Mouse (Mus musculus) regulatory T cell (primary cell): Measurements from ENCODE around the gene Hmgn3.

Experiments used
- in situ Hi-C: fragments of 300-600 bp; cut with MboI, MseI; formaldehyde crosslinking; loops from one replicate; pipeline ENCODE4 v1.15.1; 2025; ENCODE audit warnings: high pct_unique_total_duplicates

Hmgn3 gene

DNA sequence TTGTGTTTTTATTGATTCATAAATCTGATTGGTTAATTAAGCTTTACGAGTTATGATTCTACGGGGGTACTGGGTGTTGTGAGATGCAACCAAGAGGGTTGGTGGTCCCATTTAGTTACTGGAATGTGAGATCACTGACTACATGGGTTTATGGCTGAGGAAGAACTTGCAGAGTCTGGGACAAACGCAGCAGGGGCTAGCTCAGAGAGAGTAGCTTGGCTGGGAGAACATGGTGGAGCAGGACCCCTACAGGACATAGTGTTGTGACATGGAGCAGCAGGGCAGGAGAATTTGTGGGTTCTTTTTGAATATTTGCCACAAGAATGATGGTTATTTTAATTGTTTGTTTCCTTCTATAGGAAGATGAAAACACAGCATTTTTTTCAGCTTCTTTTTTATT lies 45.7 kb downstream of the Hmgn3 start:
- in situ Hi-C loops: loop anchor here (5.0 kb wide), 1 partner anchor 98 kb away; no protein-coding TSS in a partner anchor

DNA sequence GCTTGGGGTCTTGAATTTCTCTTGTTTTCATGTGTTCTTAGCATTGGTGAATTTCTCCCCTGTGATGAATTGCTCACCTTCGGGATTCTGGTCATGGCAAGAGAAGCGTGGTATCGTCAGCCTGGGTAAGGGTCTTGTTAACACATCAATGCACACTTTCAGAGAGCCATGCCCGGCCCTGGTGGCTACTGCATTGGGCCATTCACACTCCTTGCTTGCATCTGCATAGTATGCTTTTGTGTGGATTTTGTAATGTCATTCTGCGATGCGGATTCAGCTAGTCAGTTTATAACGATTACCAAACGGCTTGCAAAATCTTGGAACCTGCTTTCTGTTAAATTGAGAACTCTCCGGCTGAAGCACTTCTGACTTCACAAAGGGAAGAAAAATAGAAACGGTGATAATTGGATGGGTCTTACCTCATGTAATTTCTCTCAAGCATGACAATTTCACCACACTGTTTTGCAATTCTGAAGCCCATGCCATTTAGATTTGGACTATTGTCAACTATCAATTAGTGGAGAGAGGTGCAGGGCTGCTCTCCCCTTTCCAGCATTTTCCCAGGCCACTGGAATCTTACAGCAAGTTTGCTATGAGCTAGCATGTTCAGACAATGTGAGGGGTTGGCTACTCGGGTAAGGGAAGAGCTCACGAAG lies 47.7 kb downstream of the Hmgn3 start:
- in situ Hi-C loops: no loop called here

DNA sequence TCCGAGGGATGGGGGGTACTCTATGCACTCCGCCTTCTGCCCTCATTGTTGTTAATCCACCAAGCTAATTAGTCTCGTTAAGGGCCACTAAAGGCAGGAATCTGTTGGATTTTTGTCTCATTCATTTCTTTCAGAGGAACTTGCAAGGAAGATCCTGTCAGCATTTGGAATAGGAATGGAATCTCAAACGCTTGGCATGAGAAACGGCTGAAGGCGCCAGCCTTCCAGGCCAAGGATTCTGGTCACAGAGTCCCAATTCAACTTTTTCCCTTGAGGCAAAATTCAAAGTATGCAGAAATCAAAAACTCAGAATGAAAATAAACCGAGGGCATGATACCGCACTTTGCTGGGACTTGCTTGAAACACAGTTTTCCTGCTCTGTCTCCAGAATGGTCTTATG lies 48.7 kb downstream of the Hmgn3 start:
- in situ Hi-C loops: no loop called here

DNA sequence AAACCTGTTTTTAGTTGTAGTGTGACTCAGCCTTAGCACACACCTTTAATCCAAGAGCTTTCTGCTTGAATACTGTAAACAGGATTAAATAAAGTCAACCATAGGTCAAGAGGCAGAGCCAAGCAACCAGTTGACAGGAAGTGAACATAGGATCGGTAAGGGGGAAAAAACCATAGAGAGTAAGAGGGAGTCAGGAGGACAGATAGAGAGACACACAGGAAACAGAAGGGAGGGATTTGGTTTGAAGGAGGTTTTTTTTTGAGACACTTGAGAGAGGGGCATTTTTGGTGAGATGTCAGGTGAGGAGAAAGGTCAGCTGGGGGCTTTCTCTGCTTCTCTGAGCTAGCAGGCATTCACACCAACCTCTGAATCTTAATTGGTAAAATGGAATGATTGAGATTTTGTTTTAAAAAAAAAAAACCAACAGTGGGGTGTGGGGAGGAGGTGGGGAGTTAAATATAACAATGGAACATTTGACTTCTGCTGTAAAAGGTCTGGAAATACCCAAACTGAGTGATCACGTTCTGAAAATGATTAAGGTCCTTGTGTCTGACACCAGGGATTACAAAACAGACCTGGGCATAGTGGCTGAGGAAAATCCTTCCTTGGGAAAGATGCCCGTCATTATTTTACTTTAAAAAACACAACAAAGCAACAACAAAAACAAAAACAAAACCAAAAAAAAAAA lies 51.7 kb downstream of the Hmgn3 start:
- in situ Hi-C loops: no loop called here

DNA sequence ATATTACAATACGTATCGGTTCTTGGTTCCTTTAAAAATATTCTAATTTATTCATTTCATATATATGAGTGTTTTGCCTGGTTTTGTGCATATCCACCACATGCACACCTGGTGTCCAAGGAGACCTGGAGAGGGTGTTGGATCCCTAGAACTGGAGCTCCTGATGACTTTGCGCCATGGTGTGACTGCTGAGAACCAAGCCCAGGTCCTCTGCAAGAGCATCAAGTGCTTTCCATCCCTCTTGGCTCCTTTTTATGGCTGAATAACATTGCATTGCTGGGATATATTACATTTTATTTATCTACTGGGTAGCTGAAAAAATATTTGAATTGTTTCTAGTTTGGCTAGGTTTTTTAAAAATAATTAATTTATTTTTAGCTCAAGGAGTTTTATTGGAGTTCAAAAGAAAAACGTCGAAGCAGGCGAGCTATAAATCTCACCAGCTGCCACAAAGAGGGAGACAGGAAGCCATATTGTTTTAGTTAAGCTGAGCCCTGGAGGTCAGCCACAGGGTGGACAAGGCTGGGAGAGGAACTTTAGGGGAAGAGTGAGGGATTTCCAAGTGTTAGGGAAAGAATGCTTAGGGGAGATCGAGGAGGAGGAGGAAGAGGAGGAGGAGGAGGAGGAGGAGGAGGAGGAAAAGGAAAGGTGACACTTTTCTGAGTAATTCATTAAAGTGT lies 62.6 kb downstream of the Hmgn3 start:
- in situ Hi-C loops: no loop called here

DNA sequence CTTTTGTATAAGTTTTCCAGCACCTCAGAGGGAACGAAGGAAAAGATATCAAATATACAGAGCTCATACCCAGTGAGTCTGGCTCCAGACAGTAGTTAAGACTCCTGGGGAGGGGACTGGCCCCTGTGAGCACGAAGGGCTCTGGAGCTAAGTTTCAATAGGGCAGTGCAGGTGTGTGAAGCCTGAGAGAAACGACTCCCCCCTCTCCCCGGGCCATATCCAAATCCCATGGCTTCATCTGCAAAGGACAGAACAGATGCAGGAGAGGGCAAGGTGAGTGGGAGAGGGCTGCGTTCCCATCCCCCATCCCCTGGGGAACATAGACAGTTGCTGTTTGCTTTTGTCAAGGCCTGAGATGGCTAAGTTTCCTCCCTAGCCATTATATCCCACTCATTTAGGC lies 63.4 kb downstream of the Hmgn3 start:
- in situ Hi-C loops: no loop called here

DNA sequence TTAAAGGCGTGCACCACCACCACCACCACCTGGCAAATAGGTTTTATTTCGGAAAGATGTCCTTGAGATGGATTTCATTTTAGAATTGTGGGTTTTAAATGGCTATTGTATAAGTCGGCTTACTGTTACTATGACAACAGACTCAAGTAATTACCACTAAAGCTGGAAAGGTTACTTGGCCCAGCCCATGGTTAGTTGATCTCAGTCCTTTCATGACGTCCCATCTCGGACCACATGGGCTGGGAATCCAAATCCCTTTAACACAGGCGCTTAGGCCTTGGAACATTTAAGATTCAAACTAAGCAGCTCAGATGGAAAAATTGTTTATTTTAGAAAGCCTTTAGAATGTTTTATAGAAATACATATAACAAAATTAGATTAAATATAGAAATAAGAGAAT lies 64.2 kb downstream of the Hmgn3 start:
- in situ Hi-C loops: no loop called here

DNA sequence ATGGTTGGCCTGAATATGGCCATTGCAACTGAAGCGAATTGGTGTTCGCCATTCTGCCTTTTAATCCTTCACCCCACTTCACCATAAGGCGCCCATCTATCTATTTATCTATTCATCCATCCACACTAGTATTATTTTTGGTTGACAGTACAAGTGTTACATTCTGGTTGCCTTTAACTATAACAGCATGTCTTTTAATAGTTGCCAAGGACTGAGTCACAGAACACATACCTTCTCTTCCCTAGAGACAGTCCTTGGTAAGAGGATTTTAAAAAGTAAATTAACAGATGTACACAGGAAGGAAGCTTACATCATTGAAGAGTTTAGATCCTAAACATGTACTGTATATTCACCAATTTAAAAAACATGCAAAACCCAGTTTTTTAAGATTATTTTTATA lies 66.8 kb downstream of the Hmgn3 start:
- in situ Hi-C loops: no loop called here

DNA sequence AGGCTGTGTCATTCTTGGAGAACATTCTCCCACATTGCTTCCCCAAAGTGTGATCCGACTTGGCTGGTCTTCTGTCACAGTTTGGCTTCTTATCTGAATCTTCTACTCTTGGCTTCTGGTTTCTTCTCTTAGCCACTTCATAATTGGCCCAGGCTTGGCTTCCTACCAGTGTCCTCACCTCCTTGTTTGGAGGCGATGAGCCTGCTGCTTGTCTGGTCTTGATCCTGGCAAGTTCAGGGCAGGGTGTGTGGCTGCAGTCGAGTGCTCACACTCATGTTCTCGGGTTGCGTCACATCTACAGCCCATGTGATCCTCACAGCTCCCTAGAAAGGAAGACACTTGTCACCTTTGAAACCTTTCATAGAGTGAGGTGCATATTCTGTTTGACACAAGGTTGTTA lies 78.2 kb downstream of the Hmgn3 start:
- in situ Hi-C loops: no loop called here

DNA sequence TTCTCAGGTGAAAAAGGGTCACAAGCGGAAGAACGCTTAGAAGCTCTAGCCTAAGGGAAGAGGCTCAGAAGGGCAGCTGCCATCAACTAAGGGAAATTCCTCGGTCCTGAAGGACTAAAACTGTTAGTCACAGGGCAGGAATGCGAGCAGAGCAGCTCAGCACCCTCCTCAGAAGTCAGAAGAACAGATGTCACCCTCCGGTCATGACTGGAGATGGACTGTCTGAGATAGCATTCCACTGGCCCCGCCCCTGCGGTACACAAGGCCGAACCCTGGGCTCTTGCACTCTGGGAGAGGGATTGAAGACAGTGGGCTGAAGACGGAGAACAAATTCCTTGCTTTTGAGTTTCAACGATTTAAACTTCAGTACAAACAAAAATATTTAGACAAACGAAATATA lies 85.2 kb downstream of the Hmgn3 start:
- in situ Hi-C loops: no loop called here
